Mouse (Mus musculus): ENCODE measurements around the gene Rhbdd3. TPM values are rescaled to one million over a fixed set of nuclear protein-coding genes. Genes with fewer than 3 reads are reported as not detected.

The Rhbdd3 gene
- polyA plus RNA-seq, 1 experiment from 2014 or later = 31.6 TPM

Other genes starting within 250 kb of the Rhbdd3 start
- gene Nf2, start 249.4 kb upstream of the Rhbdd3 start, polyA plus RNA-seq (2015; fragmentation: Nextera tagmentation; extraction: Ambion mirVana) = 67.2 and 67.3 TPM in 2 replicates
- 133 and 140 TPM in 2 replicates for gene Nipsnap1, start 225.0 kb upstream of the Rhbdd3 start, polyA plus RNA-seq (2015; fragmentation: Nextera tagmentation; extraction: Ambion mirVana)
- 64.6 and 64.8 TPM in 2 replicates for gene Thoc5, start 203.6 kb upstream of the Rhbdd3 start, polyA plus RNA-seq (2015; fragmentation: Nextera tagmentation; extraction: Ambion mirVana)
- 0.89 and 0.91 TPM in 2 replicates for gene Nefh, start 150.9 kb upstream of the Rhbdd3 start, polyA plus RNA-seq (2015; fragmentation: Nextera tagmentation; extraction: Ambion mirVana)
- gene Ap1b1, start 112.1 kb upstream of the Rhbdd3 start, polyA plus RNA-seq (2015; fragmentation: Nextera tagmentation; extraction: Ambion mirVana) = 78.5 and 81.4 TPM in 2 replicates
- 0.56 and 0.78 TPM in 2 replicates for gene Rasl10a, start 40.8 kb upstream of the Rhbdd3 start, polyA plus RNA-seq (2015; fragmentation: Nextera tagmentation; extraction: Ambion mirVana)
- gene Gas2l1, start 33.6 kb upstream of the Rhbdd3 start, polyA plus RNA-seq (2015; fragmentation: Nextera tagmentation; extraction: Ambion mirVana) = 21.5 and 21.6 TPM in 2 replicates
- 762 and 793 TPM in 2 replicates for gene Ewsr1, start 340 bp downstream of the Rhbdd3 start, polyA plus RNA-seq (2015; fragmentation: Nextera tagmentation; extraction: Ambion mirVana)
- 22.4 and 23.4 TPM in 2 replicates for gene Emid1, start 53.3 kb downstream of the Rhbdd3 start, polyA plus RNA-seq (2015; fragmentation: Nextera tagmentation; extraction: Ambion mirVana)
- 5.4 and 6.5 TPM in 2 replicates for gene Kremen1, start 162.6 kb downstream of the Rhbdd3 start, polyA plus RNA-seq (2015; fragmentation: Nextera tagmentation; extraction: Ambion mirVana)

All from forebrain, embryonic 15.5 days (tissue).